Mouse (Mus musculus) liver, embryonic 14.5 days (tissue): Measurements from ENCODE around the gene Tdrd7. TPM values are rescaled to one million over a fixed set of nuclear protein-coding genes. Genes with fewer than 3 reads are reported as not detected.

Experiments used
- ATAC-seq: fragments of 200-750 bp; cut with Nextera tagmentation; 2 replicates; pipeline ENCODE4 v1.8.0; 2017; ENCODE audit warnings: moderate number of reproducible peaks, mild to moderate bottlenecking, moderate library complexity; ENCODE audit not compliant: insufficient read depth
- DNase-seq, 3 experiments: peaks; one replicate each; pipeline ENCODE4 v3.0.0-alpha.2; 2012 to 2013; ENCODE audit warnings: low read depth in 3 of 3, low spot score in 3 of 3
- H3K27ac ChIP-seq: fragments of 300-500 bp; sonication (generic); 2 replicates; pipeline ENCODE4 v1.5.1; 2014; ENCODE audit warnings: moderate library complexity, mild to moderate bottlenecking, control low read depth, inconsistent platforms
- H3K27me3 ChIP-seq: fragments of 300-500 bp; sonication (generic); 2 replicates; pipeline ENCODE4 v1.6.1; 2014; ENCODE audit warnings: mild to moderate bottlenecking, low read length, moderate library complexity; ENCODE audit not compliant: control insufficient read depth, insufficient read depth
- H3K36me3 ChIP-seq: fragments of 300-500 bp; sonication (generic); replicated peaks from 2 replicates; pipeline ENCODE4 v1.6.1; 2014; ENCODE audit warnings: low read depth; ENCODE audit not compliant: control insufficient read depth, insufficient read depth
- H3K4me1 ChIP-seq, 2 experiments: fragments of 200-500 bp in 1 of 2; fragments of 300-500 bp in 1 of 2; sonication (generic) in 1 of 2; replicated peaks; 2 replicates each; pipeline ENCODE4 v1.6.1; 2012 to 2014; ENCODE audit warnings: antibody characterized with exemption in 1 of 2, inconsistent platforms in 1 of 2, low read length in 1 of 2; ENCODE audit not compliant: control insufficient read depth in 2 of 2, insufficient read depth in 2 of 2
- H3K4me2 ChIP-seq: fragments of 300-500 bp; sonication (generic); 2 replicates; pipeline ENCODE4 v1.6.1; 2014; ENCODE audit warnings: low read depth, mild to moderate bottlenecking, control low read depth, moderate library complexity
- H3K4me3 ChIP-seq, 2 experiments: fragments of 200-500 bp in 1 of 2; fragments of 300-500 bp in 1 of 2; sonication (generic) in 1 of 2; 2 replicates each; pipeline ENCODE4 v1.5.1; 2012 to 2014; ENCODE audit warnings: low read depth in 2 of 2, low read length in 2 of 2, mild to moderate bottlenecking in 2 of 2, control low read depth in 1 of 2, inconsistent platforms in 1 of 2, moderate library complexity in 1 of 2; ENCODE audit not compliant: insufficient read depth in 1 of 2
- H3K9ac ChIP-seq: fragments of 300-500 bp; sonication (generic); replicated peaks from 2 replicates; pipeline ENCODE4 v1.6.1; 2014; ENCODE audit warnings: mild to moderate bottlenecking, control low read depth, moderate library complexity
- H3K9me3 ChIP-seq: fragments of 300-500 bp; sonication (generic); 2 replicates; pipeline ENCODE4 v1.6.1; 2016; ENCODE audit warnings: low read length, mixed read lengths; ENCODE audit not compliant: control insufficient read depth
- CTCF ChIP-seq: IDR thresholded peaks from 2 replicates; pipeline ENCODE4 v1.5.1; 2016; ENCODE audit warnings: antibody characterized with exemption, low read depth, control low read depth
- EP300 ChIP-seq: IDR thresholded peaks from 2 replicates; pipeline ENCODE4 v1.6.1; 2016; ENCODE audit warnings: antibody characterized with exemption, low read depth
- WGBS: fragments of 180-500 bp; shearing (Covaris S2); extraction: QIAGEN DNeasy Blood & Tissue Kit; methylation state at CpG from one replicate; pipeline ENCODE4 v1.1.7; 2014; ENCODE audit not compliant: insufficient replicate concordance; 5-methylcytosine and 5-hydroxymethylcytosine counted together
- polyA plus RNA-seq, 2 experiments: library from polyadenylated mRNA; depleted of rRNA in 1 of 2; stranded (reverse) in 1 of 2; unstranded in 1 of 2; fragments of >200 nt; fragmentation: Nextera tagmentation in 1 of 2; extraction: Ambion mirVana in 1 of 2; gene quantifications; 2 replicates each; pipeline versions ENCODE4 v1.2.1 to v1.2.3; 2012 to 2014

The Tdrd7 gene
- polyA plus RNA-seq, 2 experiments = 5.0 to 7.9 TPM

GRCm38 (mm10) chr4:45955235-45955634, 9.9 kb upstream of the Tdrd7 start:
- 57% methylated on average over 4 of the region's 4 CpGs for WGBS
- DNase-seq = no peak
- TF ChIP-seq EP300 = no peak
- TF ChIP-seq CTCF = no peak

GRCm38 (mm10) chr4:45956131-45956530, 9.0 kb upstream of the Tdrd7 start:
- no peak for DNase-seq
- no peak for TF ChIP-seq CTCF
- no peak for TF ChIP-seq EP300
- WGBS = 73% methylated on average over 8 of the region's 8 CpGs

More at GRCm38 (mm10) chr4:45955235-45955634, 9.9 kb upstream of the Tdrd7 start:
- ATAC-seq = no peak
- Histone ChIP-seq H3K9me3 (no peaks in the 10 kb centered on the region), H3K9ac (no peak overlapping the region), H3K36me3 (no peaks in the 10 kb centered on the region), H3K27me3 (no peaks in the 10 kb centered on the region), H3K4me2 (no peak overlapping the region), H3K4me1 (no peaks in the 10 kb centered on the region), H3K27ac (no peak overlapping the region), H3K4me3 (no peak overlapping the region)

GRCm38 (mm10) chr4:45956706-45957105, 8.4 kb upstream of the Tdrd7 start:
- no peaks in the 10 kb centered on the region for H3K9me3 ChIP-seq
- no peak overlapping the region for H3K9ac ChIP-seq
- no peak overlapping the region for H3K4me3 ChIP-seq
- DNase-seq (no peak), ATAC-seq (no peak)
- no peak for TF ChIP-seq EP300
- TF ChIP-seq CTCF = no peak
- H3K36me3 ChIP-seq = no peaks in the 10 kb centered on the region
- WGBS = 71% methylated on average over 4 of the region's 4 CpGs
- no peaks in the 10 kb centered on the region for H3K27me3 ChIP-seq
- H3K4me1 ChIP-seq = no peaks in the 10 kb centered on the region
- no peak overlapping the region for H3K4me2 ChIP-seq
- no peak overlapping the region for H3K27ac ChIP-seq

More at GRCm38 (mm10) chr4:45956131-45956530, 9.0 kb upstream of the Tdrd7 start:
- Histone ChIP-seq H3K36me3 (no peaks in the 10 kb centered on the region), H3K4me2 (no peak overlapping the region), H3K9ac (no peak overlapping the region), H3K4me3 (no peak overlapping the region), H3K27ac (no peak overlapping the region), H3K9me3 (no peaks in the 10 kb centered on the region), H3K4me1 (no peaks in the 10 kb centered on the region), H3K27me3 (no peaks in the 10 kb centered on the region)
- ATAC-seq = no peak

GRCm38 (mm10) chr4:45965737-45966447, 758 bp downstream of the Tdrd7 start:
- DNase-seq (no peak), ATAC-seq (no peak)
- Histone ChIP-seq H3K9me3 (no peaks in the 10 kb centered on the region), H3K4me2 (peak overlapping the region; percentile 24), H3K27me3 (no peaks in the 10 kb centered on the region), H3K36me3 (no peaks in the 10 kb centered on the region), H3K4me1 (peaks cover 0 to 15% of the 10 kb centered on the region in 2 experiments; a peak in 1 of 4 replicates), H3K27ac (no peak overlapping the region), H3K4me3 (no peak overlapping the region), H3K9ac (no peak overlapping the region)
- 25% methylated on average over 13 of the region's 13 CpGs for WGBS
- no peak for TF ChIP-seq CTCF
- TF ChIP-seq EP300 = no peak

GRCm38 (mm10) chr4:45966716-45967115, 1.6 kb downstream of the Tdrd7 start:
- Histone ChIP-seq H3K36me3 (no peaks in the 10 kb centered on the region), H3K9ac (no peak overlapping the region), H3K4me3 (no peak overlapping the region), H3K4me2 (no peak overlapping the region), H3K9me3 (no peaks in the 10 kb centered on the region), H3K27me3 (no peaks in the 10 kb centered on the region), H3K4me1 (peaks cover 0 to 15% of the 10 kb centered on the region in 2 experiments; a peak in 1 of 4 replicates), H3K27ac (peak overlapping the region; percentile 39; the same call in 1 of the 2 replicates)
- no peak for ATAC-seq
- no peak for DNase-seq
- 27% methylated on average over 6 of the region's 6 CpGs for WGBS
- TF ChIP-seq EP300 (no peak), CTCF (no peak)
